Mouse (Mus musculus): ENCODE measurements around the gene Gsk3b. TPM values are rescaled to one million over a fixed set of nuclear protein-coding genes. Genes with fewer than 3 reads are reported as not detected.

Gene Gsk3b
- polyA plus RNA-seq, 2 experiments: 17.5 to 61.3 TPM

- no peak for TF ChIP-seq POLR2A (IDR thresholded peaks at IDR 0.05; ENCODE audit: borderline replicate concordance, extremely low read depth, insufficient read depth, insufficient read length)
- WGBS: 32% methylated on average over 5 of the region's 5 CpGs
Observed at GRCm38 (mm10) chr16:38137296-38137695, 48.5 kb downstream of the Gsk3b start.

GRCm38 (mm10) chr16:38144898-38145297 is 56.1 kb downstream of the Gsk3b start:
- Histone ChIP-seq H3K4me1 (ENCODE audit: control insufficient read depth, insufficient read depth, low read length) (no peaks in the 10 kb centered on the region), H3K4me2 (replicated peaks; ENCODE audit: low read depth, low read length, severe bottlenecking) (no peak overlapping the region), H3K27ac (replicated peaks; ENCODE audit: low read depth, low read length) (no peak overlapping the region), H3K9me3 (ENCODE audit: control insufficient read depth, low read length) (no peaks in the 10 kb centered on the region), H3K9ac (ENCODE audit: low read depth, low read length, severe bottlenecking) (no peak overlapping the region), H3K27me3 (ENCODE audit: control insufficient read depth, insufficient read depth, low read length) (no peaks in the 10 kb centered on the region), H3K4me3 (replicated peaks; ENCODE audit: low read length) (no peak overlapping the region), H3K36me3 (ENCODE audit: control insufficient read depth, insufficient read depth, low read length) (peaks cover 12% of the 10 kb centered on the region)
- 93% methylated on average over 4 of the region's 4 CpGs for WGBS
- DNase-seq (ENCODE audit: low spot score) (no peak), ATAC-seq (ENCODE audit: low FRiP score, low read depth) (no peak)
- TF ChIP-seq POLR2A (IDR thresholded peaks at IDR 0.05; ENCODE audit: borderline replicate concordance, extremely low read depth, insufficient read depth, insufficient read length): no peak

More at GRCm38 (mm10) chr16:38137296-38137695, 48.5 kb downstream of the Gsk3b start:
- no peak for DNase-seq (ENCODE audit: low spot score)
- ATAC-seq (ENCODE audit: low FRiP score, low read depth): peak; percentile 41; the same call in 1 of the 2 replicates
- Histone ChIP-seq H3K4me2 (replicated peaks; ENCODE audit: low read depth, low read length, severe bottlenecking) (no peak overlapping the region), H3K27me3 (ENCODE audit: control insufficient read depth, insufficient read depth, low read length) (no peaks in the 10 kb centered on the region), H3K36me3 (ENCODE audit: control insufficient read depth, insufficient read depth, low read length) (0 out of 2 replicates have a peak, but pooled peaks cover 2% of the 10 kb centered on the region), H3K27ac (replicated peaks; ENCODE audit: low read depth, low read length) (no peak overlapping the region), H3K4me1 (ENCODE audit: control insufficient read depth, insufficient read depth, low read length) (peaks cover 8% of the 10 kb centered on the region), H3K9me3 (ENCODE audit: control insufficient read depth, low read length) (no peaks in the 10 kb centered on the region), H3K9ac (ENCODE audit: low read depth, low read length, severe bottlenecking) (no peak overlapping the region), H3K4me3 (replicated peaks; ENCODE audit: low read length) (no peak overlapping the region)

- ATAC-seq (ENCODE audit: low FRiP score, low read depth) (no peak), DNase-seq (ENCODE audit: low spot score) (no peak)
- Histone ChIP-seq H3K27ac (replicated peaks; ENCODE audit: low read depth, low read length) (no peak overlapping the region), H3K9ac (ENCODE audit: low read depth, low read length, severe bottlenecking) (no peak overlapping the region), H3K27me3 (ENCODE audit: control insufficient read depth, insufficient read depth, low read length) (no peaks in the 10 kb centered on the region), H3K4me3 (replicated peaks; ENCODE audit: low read length) (no peak overlapping the region), H3K9me3 (ENCODE audit: control insufficient read depth, low read length) (no peaks in the 10 kb centered on the region), H3K4me2 (replicated peaks; ENCODE audit: low read depth, low read length, severe bottlenecking) (no peak overlapping the region), H3K4me1 (ENCODE audit: control insufficient read depth, insufficient read depth, low read length) (no peaks in the 10 kb centered on the region), H3K36me3 (ENCODE audit: control insufficient read depth, insufficient read depth, low read length) (no peaks in the 10 kb centered on the region)
- no peak for TF ChIP-seq POLR2A (IDR thresholded peaks at IDR 0.05; ENCODE audit: borderline replicate concordance, extremely low read depth, insufficient read depth, insufficient read length)
Observed at GRCm38 (mm10) chr16:38150555-38150954, 61.8 kb downstream of the Gsk3b start.

GRCm38 (mm10) chr16:38157854-38158622 is 69.2 kb downstream of the Gsk3b start:
- Histone ChIP-seq H3K27ac (replicated peaks; ENCODE audit: low read depth, low read length) (no peak overlapping the region), H3K27me3 (ENCODE audit: control insufficient read depth, insufficient read depth, low read length) (no peaks in the 10 kb centered on the region), H3K9ac (ENCODE audit: low read depth, low read length, severe bottlenecking) (no peak overlapping the region), H3K4me1 (ENCODE audit: control insufficient read depth, insufficient read depth, low read length) (no peaks in the 10 kb centered on the region), H3K4me2 (replicated peaks; ENCODE audit: low read depth, low read length, severe bottlenecking) (no peak overlapping the region), H3K4me3 (replicated peaks; ENCODE audit: low read length) (no peak overlapping the region), H3K36me3 (ENCODE audit: control insufficient read depth, insufficient read depth, low read length) (no peaks in the 10 kb centered on the region), H3K9me3 (ENCODE audit: control insufficient read depth, low read length) (no peaks in the 10 kb centered on the region)
- ATAC-seq (ENCODE audit: low FRiP score, low read depth): no peak
- DNase-seq (ENCODE audit: low spot score): no peak
- no peak for TF ChIP-seq POLR2A (IDR thresholded peaks at IDR 0.05; ENCODE audit: borderline replicate concordance, extremely low read depth, insufficient read depth, insufficient read length)
- WGBS: 91% methylated on average over 7 of the region's 7 CpGs

- Histone ChIP-seq H3K4me3 (replicated peaks; ENCODE audit: low read length) (no peak overlapping the region), H3K36me3 (ENCODE audit: control insufficient read depth, insufficient read depth, low read length) (no peaks in the 10 kb centered on the region), H3K9ac (ENCODE audit: low read depth, low read length, severe bottlenecking) (no peak overlapping the region), H3K9me3 (ENCODE audit: control insufficient read depth, low read length) (no peaks in the 10 kb centered on the region), H3K4me1 (ENCODE audit: control insufficient read depth, insufficient read depth, low read length) (no peaks in the 10 kb centered on the region), H3K27me3 (ENCODE audit: control insufficient read depth, insufficient read depth, low read length) (no peaks in the 10 kb centered on the region), H3K27ac (replicated peaks; ENCODE audit: low read depth, low read length) (no peak overlapping the region), H3K4me2 (replicated peaks; ENCODE audit: low read depth, low read length, severe bottlenecking) (no peak overlapping the region)
- no peak for ATAC-seq (ENCODE audit: low FRiP score, low read depth)
- WGBS: 76% methylated on average over 3 of the region's 3 CpGs
- TF ChIP-seq POLR2A (IDR thresholded peaks at IDR 0.05; ENCODE audit: borderline replicate concordance, extremely low read depth, insufficient read depth, insufficient read length): no peak
- DNase-seq (ENCODE audit: low spot score): no peak
Observed at GRCm38 (mm10) chr16:38162019-38162418, 73.2 kb downstream of the Gsk3b start.
